Mouse (Mus musculus) limb, embryonic 10.5 days (tissue): ENCODE measurements around the gene Tas2r115. TPM values are rescaled to one million over a fixed set of nuclear protein-coding genes. Genes with fewer than 3 reads are reported as not detected.
"Not testable (repeated sequence)": the region's sequence is repeated elsewhere in the genome, so short reads cannot be mapped to it uniquely, and the experiment has no call there.

Experiments
- DNase-seq: peaks from one replicate; pipeline ENCODE4 v3.0.0-alpha.2; 2017; ENCODE audit warnings: low spot score
- H3K27ac ChIP-seq: fragments of 300-500 bp; sonication (generic); 2 replicates; pipeline ENCODE4 v1.5.1; 2016; ENCODE audit warnings: mild to moderate bottlenecking
- H3K27me3 ChIP-seq: fragments of 300-500 bp; sonication (generic); 2 replicates; pipeline ENCODE4 v1.6.1; 2016; ENCODE audit warnings: low read depth, mild to moderate bottlenecking; ENCODE audit not compliant: poor library complexity, severe bottlenecking
- H3K36me3 ChIP-seq: fragments of 300-500 bp; sonication (generic); 2 replicates; pipeline ENCODE4 v1.6.1; 2016; ENCODE audit warnings: mild to moderate bottlenecking, moderate library complexity
- H3K4me1 ChIP-seq: fragments of 300-500 bp; sonication (generic); 2 replicates; pipeline ENCODE4 v1.6.1; 2016
- H3K4me3 ChIP-seq: fragments of 300-500 bp; sonication (generic); 2 replicates; pipeline ENCODE4 v1.5.1; 2016; ENCODE audit warnings: mild to moderate bottlenecking, moderate library complexity
- H3K9me3 ChIP-seq: fragments of 300-500 bp; sonication (generic); replicated peaks from 2 replicates; pipeline ENCODE4 v1.6.1; 2016; ENCODE audit warnings: mild to moderate bottlenecking
- WGBS: fragments of 180-500 bp; shearing (Covaris S2); methylation state at CpG from one replicate; pipeline ENCODE4 v1.1.7; 2016; 5-methylcytosine and 5-hydroxymethylcytosine counted together
- polyA plus RNA-seq: library from polyadenylated mRNA; unstranded; fragments of >200 nt; fragmentation: Nextera tagmentation; extraction: Ambion mirVana; gene quantifications from 2 replicates; pipeline ENCODE4 v1.2.1, GENCODE M21; 2016

Tas2r115 gene
- polyA plus RNA-seq = not detected in 2 replicates

DNA sequence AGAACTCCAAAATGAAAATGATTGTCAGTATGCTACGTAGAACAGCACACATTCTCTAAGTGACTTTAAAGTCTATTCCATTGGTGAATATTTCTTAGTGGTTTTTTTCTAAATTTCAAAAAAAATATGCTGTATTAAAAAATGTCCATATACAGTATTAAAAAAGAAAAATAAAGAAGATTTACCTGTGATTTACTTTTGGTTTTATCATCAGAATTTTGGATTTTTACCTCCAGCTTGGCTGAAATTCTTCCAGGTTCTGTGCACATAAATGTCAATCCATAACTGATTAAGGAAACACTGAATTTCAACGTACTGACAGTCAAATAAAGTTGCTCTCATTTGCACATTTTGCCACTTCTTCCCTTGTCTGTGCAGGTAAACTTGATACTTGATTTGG is at the start of gene Tas2r115:
Gene Tas2r115, minus strand, starts transcription at position 101 of the 400 bp plus-strand sequence.
- Histone ChIP-seq H3K27ac (no peak within 1 kb of the TSS), H3K4me3 (no peak within 1 kb of the TSS), H3K27me3 (no peaks in the 10 kb centered on the region), H3K36me3 (no peaks in the 10 kb centered on the region), H3K4me1 (no peaks in the 10 kb centered on the region), H3K9me3 (no peaks in the 10 kb centered on the region)
- 69% methylated on average over 2 of the region's 2 CpGs for WGBS
- no peak for DNase-seq

DNA sequence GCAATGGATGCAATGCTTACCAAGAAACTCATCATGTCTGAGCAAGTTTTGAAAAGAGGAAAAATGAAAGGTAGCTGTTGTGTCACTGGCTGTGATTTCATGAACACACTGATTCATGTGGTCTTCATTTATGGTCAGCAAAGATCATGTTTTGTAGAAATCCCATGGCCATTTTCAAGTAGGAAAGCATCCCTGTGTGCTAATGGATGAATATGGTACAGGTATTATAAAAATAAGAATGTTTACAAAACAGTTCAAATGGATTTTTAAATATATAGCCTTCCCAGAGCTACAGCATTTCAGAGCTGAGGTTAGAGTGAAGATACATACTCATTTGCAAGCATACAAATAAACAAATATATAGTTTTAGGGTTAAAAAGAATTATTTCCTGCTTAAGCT is 40.2 kb upstream of the Tas2r115 start, which contains the start of gene Tas2r136:
Gene Tas2r136, minus strand, starts transcription at position 101 of the 400 bp plus-strand sequence.
- DNase-seq = no peak
- Histone ChIP-seq H3K4me3 (no peak within 1 kb of the TSS), H3K27me3 (no peaks in the 10 kb centered on the region), H3K4me1 (no peaks in the 10 kb centered on the region), H3K36me3 (no peaks in the 10 kb centered on the region), H3K27ac (no peak within 1 kb of the TSS), H3K9me3 (no peaks in the 10 kb centered on the region)

GRCm38 (mm10) chr6:132761831-132762230 is 24.0 kb upstream of the Tas2r115 start, which contains the start of gene Tas2r102:
Tas2r102 (plus strand) TSS chr6:132762131.
- no peak within 1 kb of the TSS for H3K4me3 ChIP-seq
- H3K9me3 ChIP-seq = no peaks in the 10 kb centered on the region
- DNase-seq = no peak
- no peaks in the 10 kb centered on the region for H3K27me3 ChIP-seq
- 95% methylated on average over 2 of the region's 2 CpGs for WGBS
- no peaks in the 10 kb centered on the region for H3K4me1 ChIP-seq
- H3K36me3 ChIP-seq = no peaks in the 10 kb centered on the region
- H3K27ac ChIP-seq = no peak within 1 kb of the TSS

DNA sequence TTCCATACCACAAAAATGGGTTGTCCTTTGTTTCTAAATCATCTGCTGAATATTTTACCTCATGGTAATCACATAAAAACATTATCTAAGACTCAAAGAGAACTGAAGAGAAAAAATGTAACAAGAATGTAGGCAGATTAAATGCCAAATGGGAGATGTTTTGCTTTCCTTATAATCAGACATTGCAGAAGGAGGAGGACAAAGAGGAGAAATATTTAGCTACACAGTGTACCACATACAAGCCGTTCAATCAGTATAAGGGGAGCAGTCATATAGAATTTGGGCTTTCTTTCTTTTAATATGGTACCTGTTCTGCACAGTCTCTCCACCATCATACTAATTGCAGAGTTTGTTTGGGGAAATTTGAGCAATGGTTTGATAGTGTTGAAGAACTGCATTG is 16.6 kb upstream of the Tas2r115 start, which contains the start of gene Tas2r124:
Gene Tas2r124, plus strand, starts transcription at position 301 of the 400 bp plus-strand sequence.
- no peaks in the 10 kb centered on the region for H3K4me1 ChIP-seq
- WGBS = 87% methylated on average over 1 of the region's 1 CpGs
- no peak within 1 kb of the TSS for H3K4me3 ChIP-seq
- no peak for DNase-seq
- no peaks in the 10 kb centered on the region for H3K36me3 ChIP-seq
- H3K9me3 ChIP-seq = no peaks in the 10 kb centered on the region
- H3K27ac ChIP-seq = no peak within 1 kb of the TSS
- H3K27me3 ChIP-seq = no peaks in the 10 kb centered on the region

DNA sequence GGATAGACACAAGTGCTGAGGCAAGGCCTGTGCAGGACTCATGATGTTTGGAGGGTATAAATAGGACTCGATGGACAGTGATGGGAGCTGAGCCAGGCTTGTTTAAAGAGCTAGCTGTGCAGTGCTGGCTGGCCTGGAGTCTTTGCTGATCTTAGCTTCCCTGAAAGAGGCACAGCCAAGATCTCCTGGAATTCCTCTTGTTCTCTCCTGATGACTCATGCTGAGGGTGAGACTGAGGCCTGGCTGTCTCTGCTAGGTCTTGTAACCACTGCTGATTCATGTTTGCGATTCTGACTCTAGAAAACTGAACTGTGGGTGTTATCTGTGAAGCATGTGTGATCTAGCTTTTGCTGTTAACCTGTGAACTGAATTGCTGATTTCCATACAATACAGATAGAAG is 12.4 kb upstream of the Tas2r115 start:
- no peaks in the 10 kb centered on the region for H3K27me3 ChIP-seq
- no peak for DNase-seq
- no peaks in the 10 kb centered on the region for H3K4me1 ChIP-seq
- WGBS = 85% methylated on average over 2 of the region's 2 CpGs
- H3K36me3 ChIP-seq = no peaks in the 10 kb centered on the region
- H3K9me3 ChIP-seq = no peaks in the 10 kb centered on the region
- H3K27ac ChIP-seq = no peak overlapping the region
- H3K4me3 ChIP-seq = no peak overlapping the region

GRCm38 (mm10) chr6:132711828-132712227 is 26.0 kb downstream of the Tas2r115 start, which contains the start of gene Tas2r122:
Tas2r122 (minus strand) TSS chr6:132711928.
- no peak for DNase-seq
- Histone ChIP-seq H3K36me3 (no peaks in the 10 kb centered on the region), H3K4me1 (no peaks in the 10 kb centered on the region), H3K27ac (no peak within 1 kb of the TSS), H3K27me3 (no peaks in the 10 kb centered on the region), H3K9me3 (no peaks in the 10 kb centered on the region), H3K4me3 (no peak within 1 kb of the TSS)
- 86% methylated on average over 3 of the region's 3 CpGs for WGBS

DNA sequence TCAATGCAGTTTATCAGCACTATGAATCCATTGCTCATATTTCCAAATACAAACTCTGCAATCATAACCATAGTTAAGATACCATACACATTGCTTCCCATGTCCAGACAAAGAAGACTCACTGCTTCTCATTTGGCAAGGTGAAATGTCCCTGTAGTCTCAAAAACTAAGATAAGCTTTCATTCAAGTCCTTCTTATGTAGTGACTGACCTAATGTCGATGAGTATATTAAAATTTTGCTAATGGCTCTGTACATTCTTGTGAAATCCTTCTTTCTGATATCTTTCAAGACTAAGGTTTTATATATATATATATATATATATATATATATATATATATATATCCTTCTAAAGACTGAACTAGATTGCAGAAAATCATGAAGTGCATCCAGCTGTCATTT is 36.9 kb downstream of the Tas2r115 start, which contains the start of gene Tas2r121:
Gene Tas2r121, minus strand, starts transcription at position 101 of the 400 bp plus-strand sequence.
- no peak for DNase-seq
- no peaks in the 10 kb centered on the region for H3K36me3 ChIP-seq
- no peaks in the 10 kb centered on the region for H3K4me1 ChIP-seq
- H3K9me3 ChIP-seq = no peaks in the 10 kb centered on the region
- no peak within 1 kb of the TSS for H3K27ac ChIP-seq
- no peaks in the 10 kb centered on the region for H3K27me3 ChIP-seq
- WGBS = 82% methylated on average over 1 of the region's 1 CpGs
- no peak within 1 kb of the TSS for H3K4me3 ChIP-seq

DNA sequence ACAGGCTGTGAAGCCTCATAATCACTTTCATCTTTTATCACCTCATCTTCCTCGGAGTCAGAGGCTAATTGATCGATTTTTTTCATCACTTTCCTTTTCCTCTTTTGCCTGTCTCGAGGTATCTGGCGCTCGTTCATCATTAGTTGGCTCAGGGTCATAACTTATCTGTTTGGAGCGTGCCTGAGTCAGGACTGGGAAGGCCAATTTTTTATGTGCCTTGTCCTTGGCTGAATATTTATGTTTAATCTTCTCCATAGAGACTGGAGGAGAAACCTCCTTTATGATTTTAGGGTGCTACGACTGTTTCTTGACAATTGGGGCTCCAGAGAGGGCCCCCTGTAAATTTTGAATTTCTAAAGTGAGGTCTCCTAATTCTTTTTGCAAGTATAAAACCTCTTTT is 46.2 kb downstream of the Tas2r115 start:
- not testable (repeated sequence) for H3K36me3 ChIP-seq, H3K9me3 ChIP-seq, DNase-seq, H3K27ac ChIP-seq, H3K27me3 ChIP-seq, H3K4me3 ChIP-seq, H3K4me1 ChIP-seq
- WGBS = 90% methylated on average over 7 of the region's 7 CpGs

Other genes with a start within 250 kb of the Tas2r115 start
- not detected in 2 replicates for gene Prh1, start 168.2 kb downstream of the Tas2r115 start, polyA plus RNA-seq
- gene Prp2, start 142.1 kb downstream of the Tas2r115 start, polyA plus RNA-seq = not detected in 2 replicates
- not detected in 2 replicates for gene A630073D07Rik, start 86.5 kb downstream of the Tas2r115 start, polyA plus RNA-seq
- gene Tas2r120, start 81.1 kb downstream of the Tas2r115 start, polyA plus RNA-seq = not detected in 2 replicates
- not detected in 2 replicates for gene Tas2r121, start 37.0 kb downstream of the Tas2r115 start, polyA plus RNA-seq
- gene Tas2r122, start 26.1 kb downstream of the Tas2r115 start, polyA plus RNA-seq = not detected in 2 replicates
- gene Tas2r124, start 16.7 kb upstream of the Tas2r115 start, polyA plus RNA-seq = not detected in 2 replicates
- gene Tas2r102, start 24.1 kb upstream of the Tas2r115 start, polyA plus RNA-seq = not detected in 2 replicates
- gene Tas2r136, start 40.1 kb upstream of the Tas2r115 start, polyA plus RNA-seq = not detected in 2 replicates
- not detected in 2 replicates for gene Tas2r117, start 64.8 kb upstream of the Tas2r115 start, polyA plus RNA-seq
- gene Tas2r123, start 109.1 kb upstream of the Tas2r115 start, polyA plus RNA-seq = not detected in 2 replicates
- gene Tas2r116, start 117.4 kb upstream of the Tas2r115 start, polyA plus RNA-seq = not detected in 2 replicates
- gene Tas2r110, start 130.0 kb upstream of the Tas2r115 start, polyA plus RNA-seq = not detected in 2 replicates
- gene Tas2r113, start 155.0 kb upstream of the Tas2r115 start, polyA plus RNA-seq = not detected in 2 replicates
- not detected in 2 replicates for gene Tas2r125, start 171.6 kb upstream of the Tas2r115 start, polyA plus RNA-seq
- not detected in 2 replicates for gene Tas2r129, start 213.1 kb upstream of the Tas2r115 start, polyA plus RNA-seq
- not detected in 2 replicates for gene Tas2r131, start 219.9 kb upstream of the Tas2r115 start, polyA plus RNA-seq
- gene Tas2r109, start 242.9 kb upstream of the Tas2r115 start, polyA plus RNA-seq = not detected in 2 replicates